Mouse (Mus musculus) gastrocnemius, adult 2 months (tissue): Measurements from ENCODE around the gene Rbms3. TPM values are rescaled to one million over a fixed set of nuclear protein-coding genes. Genes with fewer than 3 reads are reported as not detected.

Source experiments
- DNase-seq: peaks from one replicate; pipeline ENCODE4 v3.0.0; 2022
- H3K27ac ChIP-seq: fragments of 200-600 bp; 2 replicates; pipeline ENCODE4 v1.8.1; 2022; ENCODE audit warnings: mild to moderate bottlenecking
- H3K4me3 ChIP-seq: fragments of 200-600 bp; 2 replicates; pipeline ENCODE4 v1.8.1; 2022; ENCODE audit warnings: mild to moderate bottlenecking, moderate library complexity
- CTCF ChIP-seq: fragments of 200-600 bp; IDR thresholded peaks from 2 replicates; pipeline ENCODE4 v1.8.1; 2022; ENCODE audit warnings: antibody characterized with exemption, mild to moderate bottlenecking, moderate library complexity
- intact Hi-C: fragments of 180-260 bp; cut with DNase I; formaldehyde crosslinking; loops from one replicate; pipeline ENCODE4 v1.15.1; 2025
- total RNA-seq, 2 experiments: library from RNA; stranded (reverse); gene quantifications; 2 replicates each; pipeline ENCODE4 v1.2.3; 2021

Gene Rbms3
- total RNA-seq, 2 experiments from 2014 or later = 5.8 to 8.1 TPM

DNA sequence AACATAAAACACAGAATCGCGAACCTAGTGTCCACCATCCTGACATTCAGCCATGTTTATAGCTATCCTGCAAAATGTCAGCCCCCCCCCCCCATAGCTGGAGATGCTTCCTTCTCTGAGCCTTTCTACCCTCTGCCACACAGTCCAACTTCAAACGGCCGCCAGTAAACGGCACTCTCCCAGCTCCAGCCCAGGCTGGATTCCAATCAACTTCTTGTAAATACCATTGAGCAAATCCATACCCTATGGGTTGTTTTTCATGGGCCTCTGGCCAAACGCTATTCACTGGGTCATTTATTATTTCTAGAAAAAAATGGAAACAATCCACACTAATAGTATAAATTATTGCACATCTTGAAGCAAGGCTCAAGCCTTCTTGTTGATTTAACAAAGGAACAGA lies 468.6 kb downstream of the Rbms3 start:
- no peak overlapping the region for H3K4me3 ChIP-seq
- intact Hi-C loops = no loop called here
- TF ChIP-seq CTCF = no peak
- no peak for DNase-seq
- no peak overlapping the region for H3K27ac ChIP-seq

DNA sequence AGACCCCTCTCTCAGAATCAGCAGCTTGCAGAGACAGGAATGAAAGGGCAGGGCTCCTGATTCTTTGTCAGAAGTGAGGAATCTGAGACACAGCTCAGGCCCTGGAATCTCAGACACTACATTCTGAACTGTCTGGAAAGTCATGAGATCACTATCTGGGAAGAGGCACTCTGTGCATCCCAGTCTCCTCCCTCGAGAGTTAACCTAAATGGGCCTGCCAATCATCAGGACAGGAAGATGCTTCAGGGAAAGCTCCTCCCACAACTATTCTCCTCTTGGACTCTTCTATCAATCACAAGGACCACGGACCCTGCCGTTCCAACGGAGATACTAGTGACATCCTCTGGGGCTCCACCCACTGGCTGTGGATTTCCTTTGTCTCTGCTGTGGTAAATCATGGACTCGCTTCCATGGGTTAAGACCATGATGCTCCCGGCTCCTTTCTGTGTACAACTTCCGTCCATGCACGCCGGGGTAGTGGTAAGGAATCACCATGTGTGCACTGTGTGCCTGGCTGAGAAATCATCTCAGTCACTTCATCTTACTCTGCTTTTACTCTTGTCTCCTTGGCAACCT lies 473.3 kb downstream of the Rbms3 start:
- intact Hi-C loops = no loop called here
- no peak for TF ChIP-seq CTCF
- no peak overlapping the region for H3K27ac ChIP-seq
- H3K4me3 ChIP-seq = no peak overlapping the region
- no peak for DNase-seq

DNA sequence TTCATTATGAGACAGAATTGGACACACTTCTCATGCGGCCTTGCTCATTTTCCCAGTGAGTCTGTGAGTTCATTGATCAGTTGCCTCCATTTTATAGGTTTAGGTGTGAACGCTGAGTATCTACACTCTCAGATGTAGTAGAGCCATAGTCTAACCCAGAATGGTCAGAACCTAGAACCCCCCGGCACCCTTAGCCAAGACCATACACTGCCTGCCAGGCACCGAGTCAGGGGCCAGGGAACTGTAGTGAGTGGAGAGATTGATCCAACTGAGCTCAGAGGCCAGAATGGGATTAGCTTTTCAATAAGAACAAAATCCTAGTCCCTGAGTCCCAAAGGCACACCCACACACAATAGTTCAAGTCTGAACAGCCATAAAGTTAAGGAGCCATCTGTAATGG lies 475.1 kb downstream of the Rbms3 start:
- intact Hi-C loops = no loop called here
- no peak overlapping the region for H3K27ac ChIP-seq
- no peak for DNase-seq

DNA sequence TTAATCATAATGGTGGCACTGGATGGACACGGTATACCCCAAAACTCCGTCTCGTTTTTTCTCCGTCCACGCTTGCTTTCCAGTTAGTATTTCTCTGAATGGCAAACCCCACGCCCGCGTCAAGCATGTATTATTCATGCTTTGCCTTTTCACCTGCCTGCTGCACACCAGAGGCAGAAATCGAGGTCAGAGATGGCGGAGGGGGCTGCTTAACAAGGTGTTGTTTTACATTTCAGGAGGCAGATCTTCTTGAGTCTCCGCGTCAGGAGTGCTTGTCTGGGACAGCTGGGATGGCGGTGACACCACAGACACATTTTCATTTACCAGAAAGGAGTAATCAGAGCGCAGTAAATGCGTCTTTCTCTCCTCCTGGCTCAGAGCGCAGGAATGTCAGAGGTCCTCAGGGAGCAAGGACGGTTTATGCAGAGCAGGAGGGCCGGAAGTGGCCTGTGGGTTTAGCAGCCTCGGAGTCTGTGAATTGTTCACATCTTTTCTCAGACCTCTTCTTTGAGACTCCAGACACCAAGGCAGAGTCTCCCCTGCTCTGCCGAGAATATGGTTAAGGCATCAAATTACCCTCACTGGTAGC lies 475.9 kb downstream of the Rbms3 start:
- no peak for TF ChIP-seq CTCF
- intact Hi-C loops = no loop called here
- Histone ChIP-seq H3K4me3 (peak overlapping the region; percentile 48), H3K27ac (peak overlapping the region; percentile 31; the same call in 1 of the 2 replicates)
- no peak for DNase-seq

More for the DNA sequence above, 475.1 kb downstream of the Rbms3 start:
- no peak for TF ChIP-seq CTCF
- no peak overlapping the region for H3K4me3 ChIP-seq

DNA sequence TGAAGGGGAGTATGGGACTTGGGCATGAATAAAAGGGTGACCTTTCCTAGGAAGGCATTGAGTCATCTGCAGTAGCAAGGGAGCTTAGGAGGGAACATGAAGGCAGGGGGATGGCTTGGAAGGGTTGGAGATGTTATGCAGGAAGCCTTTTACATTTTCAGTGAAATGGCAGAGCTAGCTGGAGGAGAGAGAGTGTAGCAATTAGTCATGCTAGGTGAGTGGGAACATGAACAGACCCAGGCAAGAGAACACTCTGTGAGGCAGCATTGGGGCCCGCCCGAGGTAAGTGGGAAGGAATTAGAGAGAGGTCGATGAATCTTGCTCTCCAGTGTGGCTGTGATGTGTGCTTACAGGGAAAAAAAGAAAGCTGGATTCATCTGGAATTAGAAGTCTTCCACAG lies 477.8 kb downstream of the Rbms3 start:
- DNase-seq = no peak
- Histone ChIP-seq H3K27ac (no peak overlapping the region), H3K4me3 (no peak overlapping the region)
- no peak for TF ChIP-seq CTCF
- intact Hi-C loops = no loop called here

DNA sequence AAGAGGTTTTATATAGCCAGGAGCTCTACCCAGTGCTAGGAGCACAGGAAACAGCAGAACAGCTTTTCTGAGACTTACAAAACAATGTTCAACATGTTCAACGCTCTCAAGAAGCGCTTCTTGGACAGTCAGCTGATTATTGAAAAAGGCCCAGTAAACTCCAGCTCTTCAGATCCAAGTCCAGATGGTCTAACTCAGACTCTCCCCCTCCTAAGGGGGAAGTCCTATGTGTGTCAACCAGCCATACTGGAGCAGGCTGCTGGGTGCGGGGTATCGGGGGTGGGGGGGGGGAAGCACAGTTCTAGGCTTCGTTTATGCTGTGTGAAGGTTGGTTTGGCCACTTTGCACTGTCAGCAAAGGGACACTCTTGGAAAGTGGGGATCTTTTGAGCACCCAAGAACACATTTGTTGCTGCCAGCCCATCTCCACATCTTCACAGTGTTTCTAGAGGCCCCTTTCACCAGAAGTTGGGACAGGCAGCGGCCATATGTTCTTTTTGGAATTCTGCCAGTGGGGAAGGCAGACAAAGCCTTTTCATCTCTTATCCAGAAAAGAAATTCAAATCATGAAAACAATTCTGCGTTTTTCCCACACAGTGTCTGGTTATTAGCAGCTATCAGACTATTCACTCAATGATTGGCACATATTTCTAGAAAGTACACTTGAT lies 485.5 kb downstream of the Rbms3 start:
- no peak for DNase-seq
- TF ChIP-seq CTCF = no peak
- intact Hi-C loops = no loop called here
- Histone ChIP-seq H3K4me3 (no peak overlapping the region), H3K27ac (no peak overlapping the region)

DNA sequence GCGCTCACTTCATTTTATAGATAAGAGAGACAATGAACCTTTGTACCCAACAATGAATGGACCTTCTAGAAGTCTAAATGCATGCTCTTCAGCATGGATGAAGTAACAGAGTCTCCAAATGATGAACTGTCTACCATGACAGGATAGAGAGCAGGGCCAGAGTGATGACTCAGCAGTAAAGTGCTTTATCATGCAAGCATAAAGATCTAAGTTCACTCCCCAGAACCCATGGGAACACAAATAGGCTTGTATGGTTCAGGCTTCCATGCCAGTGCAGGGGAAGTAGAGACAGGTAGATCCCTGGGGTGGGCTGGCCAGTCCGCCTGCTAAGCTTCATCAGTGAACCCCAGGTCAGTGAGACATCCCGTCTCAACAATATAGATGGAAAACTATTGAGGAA lies 489.7 kb downstream of the Rbms3 start:
- no peak for DNase-seq
- Histone ChIP-seq H3K4me3 (no peak overlapping the region), H3K27ac (no peak overlapping the region)
- no peak for TF ChIP-seq CTCF
- intact Hi-C loops = no loop called here

DNA sequence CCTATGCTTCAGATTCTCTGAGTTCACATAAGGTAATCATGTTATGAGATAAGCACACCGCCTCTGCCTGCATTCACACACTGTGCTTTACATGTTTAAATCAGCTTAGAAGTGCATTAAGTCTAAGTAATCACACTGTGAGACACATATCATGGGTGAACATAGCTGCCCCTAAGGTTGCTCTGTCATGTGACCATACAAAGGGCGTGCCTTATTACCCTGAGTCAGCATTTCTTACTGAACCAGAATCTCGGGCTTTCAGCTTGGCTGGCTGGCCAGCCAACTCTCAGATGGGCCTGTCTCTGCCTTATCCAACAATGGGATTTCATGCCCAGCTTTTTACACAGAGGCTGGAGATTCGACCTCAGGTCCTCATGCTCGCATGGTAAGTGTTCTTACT lies 493.3 kb downstream of the Rbms3 start:
- no peak for TF ChIP-seq CTCF
- intact Hi-C loops = no loop called here
- no peak for DNase-seq
- no peak overlapping the region for H3K27ac ChIP-seq
- no peak overlapping the region for H3K4me3 ChIP-seq

DNA sequence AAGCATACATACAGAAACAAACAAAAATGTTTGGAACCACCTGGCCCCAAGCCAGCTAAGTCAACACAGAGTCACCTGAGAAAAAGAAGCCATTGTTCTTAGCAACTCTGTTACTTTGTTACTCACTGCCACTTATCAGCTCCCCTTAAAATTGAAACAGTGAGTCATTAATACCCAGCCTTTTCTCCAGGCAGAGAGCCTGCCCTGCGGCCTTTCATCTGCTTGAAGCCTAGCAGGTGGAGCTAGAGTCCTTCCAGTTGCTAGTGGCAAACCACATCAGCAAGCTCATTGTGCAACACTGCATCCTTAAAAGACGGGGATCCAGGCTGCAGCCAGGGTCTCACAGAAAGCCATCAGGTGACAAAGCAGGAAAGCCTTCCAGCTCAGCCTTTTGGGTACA lies 495.7 kb downstream of the Rbms3 start:
- intact Hi-C loops = no loop called here
- no peak for TF ChIP-seq CTCF
- no peak overlapping the region for H3K4me3 ChIP-seq
- no peak for DNase-seq
- H3K27ac ChIP-seq = no peak overlapping the region

DNA sequence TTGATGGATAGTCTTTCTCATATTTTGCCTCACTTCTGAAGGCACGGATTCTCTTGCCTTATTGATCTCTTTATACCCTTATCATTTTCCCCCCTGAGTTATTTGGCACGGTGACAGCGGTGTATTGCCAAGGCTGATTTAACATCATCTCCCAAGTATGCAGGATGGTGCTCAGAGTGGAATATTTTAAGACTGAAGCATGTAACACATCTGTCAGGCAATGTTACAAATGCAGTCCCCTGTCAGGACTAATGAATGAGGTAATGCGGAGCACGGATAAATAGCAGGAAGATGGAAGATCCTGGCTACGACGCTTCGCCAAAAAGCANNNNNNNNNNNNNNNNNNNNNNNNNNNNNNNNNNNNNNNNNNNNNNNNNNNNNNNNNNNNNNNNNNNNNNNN lies 502.9 kb downstream of the Rbms3 start:
- no peak for TF ChIP-seq CTCF
- H3K27ac ChIP-seq = no peak overlapping the region
- intact Hi-C loops = no loop called here
- no peak for DNase-seq
- H3K4me3 ChIP-seq = no peak overlapping the region

DNA sequence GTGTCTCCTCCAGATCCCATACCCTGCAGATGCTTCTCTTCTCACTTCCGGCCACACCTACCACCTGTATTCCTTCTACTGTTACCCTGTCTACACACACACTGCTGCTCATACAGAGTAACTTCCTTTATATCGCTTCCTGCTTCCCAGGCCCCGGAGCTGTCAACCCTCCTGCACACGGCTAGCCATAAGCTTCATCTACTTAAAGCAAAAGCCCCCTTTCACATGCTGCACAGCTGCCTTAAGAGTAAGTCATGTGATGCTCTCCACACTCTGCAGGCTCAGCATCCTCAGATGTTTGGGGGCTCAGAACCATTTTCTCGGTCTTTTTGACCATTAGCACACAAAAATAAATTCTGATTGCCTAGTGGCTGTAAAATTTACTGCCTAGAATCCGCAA lies 503.9 kb downstream of the Rbms3 start:
- no peak for DNase-seq
- intact Hi-C loops = no loop called here
- H3K27ac ChIP-seq = no peak overlapping the region
- no peak overlapping the region for H3K4me3 ChIP-seq
- TF ChIP-seq CTCF = no peak

DNA sequence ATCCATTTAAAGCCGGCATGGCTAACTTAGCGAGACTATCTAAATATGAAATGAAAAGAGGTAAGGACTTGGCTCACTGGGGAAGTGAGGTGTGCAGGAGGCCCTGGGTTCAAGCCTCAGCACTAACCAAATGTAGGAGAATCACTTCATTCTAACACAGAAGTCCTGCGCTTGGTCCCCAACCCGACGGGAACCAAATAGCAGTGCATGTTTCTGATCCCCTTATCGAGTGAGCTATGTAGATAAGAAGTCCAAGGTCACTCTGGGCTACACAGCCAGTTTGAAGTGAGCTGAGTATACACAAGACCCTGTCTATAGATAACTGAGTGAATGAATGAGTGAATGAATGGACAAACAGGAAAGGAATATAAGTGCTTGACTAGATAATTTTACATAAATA lies 508.1 kb downstream of the Rbms3 start:
- no peak for TF ChIP-seq CTCF
- Histone ChIP-seq H3K27ac (no peak overlapping the region), H3K4me3 (no peak overlapping the region)
- no peak for DNase-seq
- intact Hi-C loops = no loop called here

DNA sequence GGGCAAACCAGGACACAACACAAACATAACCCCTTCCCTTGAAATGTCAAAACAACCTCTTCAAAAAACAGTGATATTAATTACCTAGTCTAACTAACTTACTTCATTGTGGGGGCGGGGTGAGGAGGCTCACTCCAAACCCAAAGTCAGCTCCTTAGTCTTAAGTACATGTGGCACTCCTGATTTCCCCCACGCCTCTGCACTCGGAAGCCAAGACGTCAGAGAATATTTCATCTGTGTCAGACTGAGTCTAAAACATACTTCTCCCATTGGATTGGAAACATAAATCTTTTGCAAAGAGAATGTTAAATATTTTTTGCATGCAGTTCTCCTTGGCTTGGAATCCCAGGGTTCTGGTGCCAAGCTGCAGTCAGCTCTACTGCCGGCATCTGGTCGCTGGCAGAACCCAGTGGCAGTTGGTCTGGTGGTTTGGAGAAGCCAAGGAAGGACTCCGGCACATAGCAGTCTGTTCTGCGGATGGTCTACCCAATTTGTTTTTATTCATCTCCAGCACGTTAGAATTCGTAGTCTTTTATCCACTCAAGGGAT lies 512.5 kb downstream of the Rbms3 start:
- DNase-seq = peak; percentile 32
- intact Hi-C loops = no loop called here
- Histone ChIP-seq H3K27ac (peak overlapping the region; percentile 7; the same call in 1 of the 2 replicates), H3K4me3 (no peak overlapping the region)
- no peak for TF ChIP-seq CTCF
